Mouse (Mus musculus) CH12.LX (cell line): ENCODE data around the gene Igfals.

Experiments
- CHD1 ChIP-seq: IDR thresholded peaks from 2 replicates; pipeline ENCODE4 v1.6.1; 2012; ENCODE audit warnings: low read depth, low read length, improper control_type of control experiment, inconsistent platforms
- CTCF ChIP-seq, 2 experiments: IDR thresholded peaks in 1 of 2; conservative IDR thresholded peaks in 1 of 2; 2 replicates each; pipeline ENCODE4 v1.5.1; 2011 to 2012; ENCODE audit warnings: low read depth in 2 of 2, low read length in 2 of 2, improper control_type of control experiment in 1 of 2, inconsistent platforms in 1 of 2, mild to moderate bottlenecking in 1 of 2, moderate library complexity in 1 of 2
- ELF1 ChIP-seq: IDR thresholded peaks from 2 replicates; pipeline ENCODE4 v1.6.1; 2014; ENCODE audit warnings: low read depth, mild to moderate bottlenecking, inconsistent platforms, low read length, improper control_type of control experiment
- IRF4 ChIP-seq: IDR thresholded peaks from 2 replicates; pipeline ENCODE4 v1.6.1; 2014; ENCODE audit warnings: low read depth, mild to moderate bottlenecking, inconsistent platforms, low read length, improper control_type of control experiment

GRCm38 (mm10) chr17:24898041-24898854 lies 32.5 kb downstream of the Igfals start:
- TF ChIP-seq ELF1, result no peak
- TF ChIP-seq CTCF (conservative IDR thresholded peaks at IDR 0.05 in 1 of 2, IDR thresholded peaks at IDR 0.05 in 1 of 2; ENCODE audit: low read depth in 2 of 2, low read length in 2 of 2), result no peak
- no peak for TF ChIP-seq CHD1
- no peak for TF ChIP-seq IRF4
